Mouse (Mus musculus): ENCODE data around the gene Dlat. TPM values are rescaled to one million over a fixed set of nuclear protein-coding genes. Genes with fewer than 3 reads are reported as not detected.

Gene Dlat
- total RNA-seq (2021) = 100 to 1,000 TPM; 121 to 129 TPM

GRCm38 (mm10) chr9:50659392-50660217, at the start of gene Dlat:
Gene Dlat, minus strand, starts transcription at chr9:50659780.
- peak; percentile 83 to 92 for DNase-seq (ENCODE audit: extremely low spot score in 1 of 2, low spot score in 2 of 2)
- intact Hi-C loops (cut with DNase I) = loop anchor here (5.0 kb wide), 1 partner anchor 33 kb away; no protein-coding TSS in a partner anchor

- intact Hi-C loops (cut with DNase I) = no loop called here
- no peak for DNase-seq (ENCODE audit: extremely low spot score in 1 of 2, low spot score in 2 of 2)
Measured at GRCm38 (mm10) chr9:50709108-50709507, 49.5 kb upstream of the Dlat start.

- no peak for DNase-seq (ENCODE audit: extremely low spot score in 1 of 2, low spot score in 2 of 2)
- intact Hi-C loops (cut with DNase I) = no loop called here
Measured at GRCm38 (mm10) chr9:50704907-50705306, 45.3 kb upstream of the Dlat start.

- intact Hi-C loops (cut with DNase I) = no loop called here
- peak in 1 of 2 experiments; percentile 74 for DNase-seq (ENCODE audit: extremely low spot score in 1 of 2, low spot score in 2 of 2)
Measured at GRCm38 (mm10) chr9:50700921-50701691, 41.5 kb upstream of the Dlat start.

- DNase-seq (ENCODE audit: extremely low spot score in 1 of 2, low spot score in 2 of 2) = peak in 1 of 2 experiments; percentile 76
- intact Hi-C loops (cut with DNase I) = loop anchor here (5.0 kb wide), 2 partner anchors 39 to 69 kb away; partner anchors contain the start of genes Dixdc1 and Fdxacb1
Measured at GRCm38 (mm10) chr9:50698418-50699409, 39.1 kb upstream of the Dlat start.

GRCm38 (mm10) chr9:50697706-50698041, 38.1 kb upstream of the Dlat start:
- intact Hi-C loops (cut with DNase I) = loop anchor here (5.0 kb wide), 2 partner anchors 40 to 70 kb away; partner anchors contain the start of genes Dixdc1 and Fdxacb1
- peak; percentile 79 to 87 for DNase-seq (ENCODE audit: extremely low spot score in 1 of 2, low spot score in 2 of 2)

GRCm38 (mm10) chr9:50696851-50697705, 37.5 kb upstream of the Dlat start:
- intact Hi-C loops (cut with DNase I) = loop anchor here (5.0 kb wide), 2 partner anchors 40 to 70 kb away; partner anchors contain the start of genes Dixdc1 and Fdxacb1
- no peak for DNase-seq (ENCODE audit: extremely low spot score in 1 of 2, low spot score in 2 of 2)

GRCm38 (mm10) chr9:50695153-50695552, 35.6 kb upstream of the Dlat start:
- no peak for DNase-seq (ENCODE audit: extremely low spot score in 1 of 2, low spot score in 2 of 2)
- intact Hi-C loops (cut with DNase I) = loop anchor here (5.0 kb wide), 2 partner anchors 42 to 72 kb away; partner anchors contain the start of genes Dixdc1 and Fdxacb1

GRCm38 (mm10) chr9:50693631-50694030, 34.1 kb upstream of the Dlat start:
- peak in 1 of 2 experiments; percentile 57 for DNase-seq (ENCODE audit: extremely low spot score in 1 of 2, low spot score in 2 of 2)
- intact Hi-C loops (cut with DNase I) = loop anchor here (5.0 kb wide), 1 partner anchor 36 kb away; the partner anchor contains the start of gene Dlat

- DNase-seq (ENCODE audit: extremely low spot score in 1 of 2, low spot score in 2 of 2) = no peak
- intact Hi-C loops (cut with DNase I) = loop anchor here (5.0 kb wide), 1 partner anchor 36 kb away; the partner anchor contains the start of gene Dlat
Measured at GRCm38 (mm10) chr9:50692626-50693580, 33.3 kb upstream of the Dlat start.

GRCm38 (mm10) chr9:50686866-50687652, 27.5 kb upstream of the Dlat start:
- no peak for DNase-seq (ENCODE audit: extremely low spot score in 1 of 2, low spot score in 2 of 2)
- intact Hi-C loops (cut with DNase I) = no loop called here

- intact Hi-C loops (cut with DNase I) = no loop called here
Measured at GRCm38 (mm10) chr9:50681727-50682126, 22.1 kb upstream of the Dlat start.

GRCm38 (mm10) chr9:50679406-50679805, 19.8 kb upstream of the Dlat start:
- intact Hi-C loops (cut with DNase I) = no loop called here
- DNase-seq (ENCODE audit: extremely low spot score in 1 of 2, low spot score in 2 of 2) = no peak

More at GRCm38 (mm10) chr9:50681727-50682126, 22.1 kb upstream of the Dlat start:
- no peak for DNase-seq (ENCODE audit: extremely low spot score in 1 of 2, low spot score in 2 of 2)

- intact Hi-C loops (cut with DNase I) = no loop called here
- no peak for DNase-seq (ENCODE audit: extremely low spot score in 1 of 2, low spot score in 2 of 2)
Measured at GRCm38 (mm10) chr9:50674771-50675170, 15.2 kb upstream of the Dlat start.

- intact Hi-C loops (cut with DNase I) = no loop called here
- DNase-seq (ENCODE audit: extremely low spot score in 1 of 2, low spot score in 2 of 2) = peak; percentile 34 to 55
Measured at GRCm38 (mm10) chr9:50670690-50671089, 11.1 kb upstream of the Dlat start.

Data from left cerebral cortex, postnatal 10 days (tissue).